Mouse (Mus musculus) adrenal gland (tissue): ENCODE measurements at regions not wholly inside any gene's neighbourhood (a gene's known extent, or its start where the extent isn't known, plus 50 kb on each side); places are given as distances from the start of the nearest gene placed in this dataset.

Experiments
- intact Hi-C: fragments of 180-260 bp; cut with DNase I; formaldehyde crosslinking; loops from one replicate; pipeline ENCODE4 v1.15.1; 2025

- intact Hi-C loops, result no loop called here
Measured at GRCm38 (mm10) chrX:166980504-166980903, 228.6 kb downstream of the Tmsb4x start.

- intact Hi-C loops, result no loop called here
Measured at GRCm38 (mm10) chrX:166977029-166977428, 232.1 kb downstream of the Tmsb4x start.

- intact Hi-C loops, result no loop called here
Measured at GRCm38 (mm10) chrX:166971721-166972120, 237.4 kb downstream of the Tmsb4x start.

- intact Hi-C loops, result no loop called here
Measured at GRCm38 (mm10) chrX:166964656-166965582, 244.2 kb downstream of the Tmsb4x start.

DNA sequence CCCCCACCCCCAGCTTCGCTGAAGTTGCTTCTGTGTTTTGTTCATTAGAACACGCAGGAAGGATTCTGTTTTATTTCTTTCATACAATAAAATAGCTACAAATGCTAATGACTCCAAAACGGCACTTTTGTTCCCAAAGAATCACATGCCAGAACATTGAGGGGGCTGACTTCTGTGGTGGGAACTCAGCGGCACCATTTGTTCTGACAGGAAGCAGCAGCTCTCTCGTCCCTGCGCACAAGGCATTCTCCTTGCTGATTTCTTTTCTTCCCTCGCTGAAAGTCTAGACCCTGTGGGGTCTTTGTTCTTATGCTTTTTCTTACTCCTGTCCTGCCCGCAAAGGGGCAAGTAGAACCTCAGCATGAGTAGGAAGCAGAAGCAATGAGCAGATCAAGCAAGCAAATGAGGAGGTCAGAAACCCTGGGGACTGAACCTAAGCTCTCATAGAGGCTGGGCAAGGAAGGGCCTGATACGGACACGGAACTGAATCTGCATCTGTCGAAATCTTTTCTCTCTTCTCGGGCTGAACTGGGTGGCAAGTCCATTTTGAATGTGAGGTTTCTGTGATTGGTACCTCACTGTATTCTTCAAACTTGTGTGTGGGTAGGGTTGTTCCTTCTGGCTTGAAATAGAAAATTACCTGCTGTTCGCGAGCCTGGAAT lies 256.5 kb downstream of the Tmsb4x start:
- intact Hi-C loops, result no loop called here

DNA sequence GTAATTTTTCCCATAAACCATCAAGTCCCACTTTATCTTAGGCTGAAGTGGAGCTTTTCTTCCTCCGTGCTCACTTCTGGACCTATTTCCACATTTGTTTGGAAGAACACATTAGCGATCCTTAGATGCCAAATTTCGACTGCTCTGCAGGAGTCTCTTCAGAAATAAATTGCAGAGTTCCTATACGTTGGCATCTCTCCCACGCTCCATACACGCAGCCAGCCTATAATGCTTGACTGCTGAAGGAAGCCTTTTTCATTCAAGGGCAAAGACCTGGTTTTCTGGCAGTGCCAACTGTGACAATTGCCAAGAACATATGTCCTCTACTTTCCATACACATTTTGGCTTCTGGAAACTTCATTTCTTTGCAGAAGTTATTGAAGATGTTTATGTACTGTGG lies 258.1 kb downstream of the Tmsb4x start:
- intact Hi-C loops, result no loop called here

GRCm38 (mm10) chrX:166945915-166946314 lies 263.2 kb downstream of the Tmsb4x start:
- intact Hi-C loops, result no loop called here

GRCm38 (mm10) chrX:166945476-166945875 lies 263.6 kb downstream of the Tmsb4x start:
- intact Hi-C loops, result no loop called here

- intact Hi-C loops, result no loop called here
Measured at GRCm38 (mm10) chrX:166933766-166934165, 275.3 kb downstream of the Tmsb4x start.

DNA sequence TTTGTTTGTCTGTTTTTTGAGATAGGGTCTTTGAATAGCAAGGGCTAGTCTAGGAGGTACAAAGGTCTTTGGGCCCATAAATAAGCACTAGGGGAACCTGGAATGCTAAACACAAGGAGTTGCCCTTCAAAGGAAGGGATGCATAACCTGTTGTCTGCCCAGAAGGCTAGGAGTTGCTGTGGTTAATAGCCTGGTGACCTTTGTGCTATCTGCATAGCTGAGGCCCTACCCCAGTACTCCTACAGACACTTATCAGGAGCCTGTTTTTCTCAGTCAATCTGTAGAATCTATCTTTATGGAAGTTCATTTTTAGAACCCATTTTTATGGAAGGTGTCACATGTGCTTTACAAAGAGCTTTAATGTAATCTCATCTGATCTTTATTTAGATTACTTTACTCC lies 276.6 kb downstream of the Tmsb4x start:
- intact Hi-C loops, result no loop called here

GRCm38 (mm10) chrX:166931048-166931447 lies 278.1 kb downstream of the Tmsb4x start:
- intact Hi-C loops, result no loop called here

DNA sequence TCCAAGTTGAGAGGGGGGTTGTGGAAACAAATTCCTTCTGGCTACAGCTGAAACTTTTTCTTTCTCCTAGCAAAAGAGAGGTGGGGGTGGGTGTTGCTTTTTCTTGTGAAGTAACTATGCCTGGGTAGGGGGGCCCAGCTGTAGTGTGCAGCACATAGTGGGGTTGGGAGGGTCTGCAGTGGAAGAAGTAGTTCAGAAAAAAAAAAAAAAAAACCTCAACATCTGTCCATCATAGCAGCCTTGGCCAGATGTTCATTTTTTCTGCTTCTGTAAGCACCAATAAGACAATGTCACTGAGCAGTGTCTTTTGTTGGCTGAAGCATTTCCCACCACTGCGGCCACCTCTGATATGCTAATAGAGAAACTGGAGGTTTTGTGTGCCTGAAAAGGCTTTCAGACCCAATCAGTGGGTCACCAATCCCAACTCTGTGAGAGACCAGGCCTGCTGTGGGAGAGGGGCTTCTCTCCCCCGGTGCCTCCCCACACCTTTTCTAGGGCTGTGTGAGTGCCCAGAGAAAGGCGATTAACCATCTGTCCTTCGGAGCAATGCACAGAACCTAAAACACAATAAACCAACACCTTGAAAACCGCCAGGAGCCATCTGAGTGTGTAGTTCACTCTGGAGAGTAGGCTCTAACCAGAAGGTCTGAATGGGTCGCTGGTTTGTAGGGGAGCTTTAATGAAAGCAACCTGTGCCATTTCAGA lies 279.2 kb downstream of the Tmsb4x start:
- intact Hi-C loops, result no loop called here

DNA sequence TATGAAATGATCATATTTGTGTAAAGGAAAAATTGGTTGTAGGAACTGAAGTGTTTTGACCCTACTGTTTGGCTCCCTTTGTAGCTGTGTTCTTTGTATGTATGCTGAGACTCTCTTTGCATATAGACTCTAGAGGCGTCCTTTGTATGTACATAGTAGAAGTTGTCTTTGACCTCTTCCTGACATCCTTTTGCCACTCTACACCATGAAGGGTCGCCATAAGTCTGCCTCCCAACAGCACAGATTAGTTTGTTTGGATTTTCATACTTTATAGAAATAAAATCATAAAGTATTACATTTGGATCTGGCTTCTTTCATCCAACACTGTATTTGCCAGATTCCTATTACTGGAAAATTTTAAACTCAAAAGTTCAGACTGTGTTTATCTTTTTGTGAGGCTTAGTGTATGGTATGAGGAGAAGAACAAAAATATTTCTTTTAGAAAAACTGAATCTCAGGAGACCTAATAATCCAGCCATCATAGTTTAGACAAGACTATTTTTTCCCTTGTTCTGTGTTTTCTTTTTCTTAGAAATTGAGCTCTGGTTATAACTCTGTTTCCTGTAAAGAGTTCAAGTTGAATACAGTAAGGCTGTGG lies 293.7 kb downstream of the Tmsb4x start:
- intact Hi-C loops, result no loop called here

DNA sequence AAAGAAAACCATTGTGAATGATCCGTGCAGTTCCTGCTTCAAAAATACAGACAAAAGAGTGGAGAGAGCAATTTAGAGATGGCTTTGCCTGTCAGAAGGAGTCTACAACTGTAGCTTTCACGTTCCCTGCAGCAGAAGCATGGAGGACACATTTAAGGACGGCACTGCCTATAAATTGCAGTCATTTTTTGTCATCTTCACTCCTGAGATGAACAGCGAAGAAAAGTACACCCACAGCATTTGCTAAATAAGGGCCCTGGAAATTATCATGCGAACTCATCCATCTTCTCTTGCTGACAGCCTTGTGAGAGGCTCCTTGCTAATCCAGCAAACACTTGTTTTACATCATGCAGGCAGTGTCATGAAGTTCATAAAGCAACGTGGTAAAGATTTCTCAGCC lies 302.5 kb downstream of the Tmsb4x start:
- intact Hi-C loops, result no loop called here

DNA sequence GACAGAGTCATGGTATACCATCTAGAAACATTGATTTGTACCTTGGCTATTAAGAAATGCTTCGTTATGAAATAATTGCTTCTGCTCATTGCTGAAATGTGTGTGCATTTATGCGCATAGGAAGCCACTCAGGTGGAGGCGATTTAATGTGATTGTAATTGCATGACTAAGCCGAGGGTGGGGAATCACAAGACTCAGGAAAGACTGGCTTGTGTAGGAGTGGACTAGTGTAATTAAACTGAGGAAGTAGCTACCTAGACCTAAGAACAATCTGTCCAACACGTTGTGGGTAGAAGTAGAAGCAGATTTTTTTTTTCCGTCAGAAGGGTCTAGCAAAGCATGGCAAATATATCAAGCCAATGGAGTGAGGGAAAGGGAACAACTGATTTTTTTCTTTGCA lies 308.4 kb downstream of the Tmsb4x start:
- intact Hi-C loops, result no loop called here

GRCm38 (mm10) chrX:166895199-166895598 lies 309.7 kb upstream of the Egfl6 start:
- intact Hi-C loops, result no loop called here

- intact Hi-C loops, result no loop called here
Measured at GRCm38 (mm10) chrX:166886417-166886816, 300.9 kb upstream of the Egfl6 start.

DNA sequence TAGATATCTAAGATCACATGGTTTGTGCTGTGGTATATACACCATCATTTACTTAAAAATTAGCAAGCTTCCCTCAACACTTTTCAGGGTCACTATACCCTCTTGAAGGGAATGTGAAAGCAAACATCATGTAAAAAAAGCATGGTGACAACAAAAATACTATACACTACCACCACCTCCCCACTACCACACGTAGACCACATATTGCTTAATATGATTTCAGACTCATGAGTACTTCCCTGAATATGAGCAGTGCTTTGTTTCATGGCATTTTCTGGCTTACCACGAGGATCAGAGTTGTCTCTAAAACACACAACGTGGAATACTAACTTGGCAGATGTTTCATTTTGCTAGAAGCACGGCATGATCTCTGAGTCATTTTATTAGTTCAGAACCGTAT lies 284.0 kb upstream of the Egfl6 start:
- intact Hi-C loops, result no loop called here

DNA sequence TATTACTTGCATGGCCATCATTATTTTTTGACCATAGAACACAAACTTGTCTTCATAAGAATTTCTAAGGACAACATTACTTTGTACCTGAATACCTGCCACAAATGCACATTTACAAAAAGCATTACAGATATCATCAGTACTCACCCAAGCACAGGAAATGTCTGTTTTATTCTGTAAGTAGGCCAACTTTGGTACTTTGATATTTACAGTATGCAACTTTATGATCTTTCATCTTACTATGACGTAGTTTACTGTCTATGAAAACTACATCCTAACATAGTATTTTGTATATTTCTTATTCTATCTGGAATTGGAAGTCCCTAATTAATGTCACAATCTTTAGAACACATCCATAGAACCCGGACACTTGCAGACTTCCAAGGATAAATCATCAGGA lies 282.2 kb upstream of the Egfl6 start:
- intact Hi-C loops, result no loop called here
